Mouse (Mus musculus) MEL (cell line): ENCODE measurements at regions not wholly inside any gene's neighbourhood (a gene's known extent, or its start where the extent isn't known, plus 50 kb on each side); places are given as distances from the start of the nearest gene placed in this dataset.

Experiments
- DNase-seq: peaks from one replicate; pipeline ENCODE4 v3.0.0; 2011; ENCODE audit warnings: low read depth, low spot score
- H3K27ac ChIP-seq: 2 replicates; pipeline ENCODE4 v1.5.1; 2012; ENCODE audit warnings: low read depth, mild to moderate bottlenecking, control low read depth, low read length, moderate library complexity; ENCODE audit not compliant: control insufficient read depth
- H3K27me3 ChIP-seq, 2 experiments: fragments of 150-350 bp in 1 of 2; sonication (generic) in 1 of 2; 2 replicates each; pipeline ENCODE4 v1.6.1; 2012; ENCODE audit warnings: low read length in 2 of 2, mild to moderate bottlenecking in 2 of 2, improper control_type of control experiment in 1 of 2, moderate library complexity in 1 of 2; ENCODE audit not compliant: insufficient read depth in 2 of 2, control insufficient read depth in 1 of 2
- H3K36me3 ChIP-seq, 2 experiments: 2 replicates each; pipeline ENCODE4 v1.6.1; 2012 to 2014; ENCODE audit warnings: low read length in 2 of 2, improper control_type of control experiment in 1 of 2, inconsistent platforms in 1 of 2, mild to moderate bottlenecking in 1 of 2; ENCODE audit not compliant: insufficient read depth in 2 of 2, control insufficient read depth in 1 of 2
- H3K4me1 ChIP-seq, 2 experiments: fragments of 150-350 bp in 1 of 2; sonication (generic) in 1 of 2; 2 replicates each; pipeline ENCODE4 v1.6.1; 2012; ENCODE audit warnings: low read length in 2 of 2, improper control_type of control experiment in 1 of 2, mild to moderate bottlenecking in 1 of 2; ENCODE audit not compliant: insufficient read depth in 2 of 2, control insufficient read depth in 1 of 2
- H3K4me3 ChIP-seq, 2 experiments: fragments of 150-350 bp in 1 of 2; sonication (generic) in 1 of 2; 2 replicates each; pipeline ENCODE4 v1.5.1; 2012; ENCODE audit warnings: low read depth in 2 of 2, low read length in 2 of 2, mild to moderate bottlenecking in 2 of 2, moderate library complexity in 2 of 2, control low read depth in 1 of 2, improper control_type of control experiment in 1 of 2; ENCODE audit not compliant: control insufficient read depth in 1 of 2, insufficient read depth in 1 of 2
- H3K79me2 ChIP-seq: 2 replicates; pipeline ENCODE4 v1.6.1; 2012; ENCODE audit warnings: mild to moderate bottlenecking, low read length, moderate library complexity; ENCODE audit not compliant: control insufficient read depth, poor library complexity, insufficient read depth
- H3K9ac ChIP-seq: 2 replicates; pipeline ENCODE4 v1.6.1; 2012; ENCODE audit warnings: low read depth, mild to moderate bottlenecking, control low read depth, low read length, moderate library complexity; ENCODE audit not compliant: control insufficient read depth, poor library complexity, severe bottlenecking
- H3K9me3 ChIP-seq: fragments of 150-350 bp; sonication (generic); replicated peaks from 2 replicates; pipeline ENCODE4 v1.6.1; 2012; ENCODE audit warnings: mild to moderate bottlenecking, low read length, improper control_type of control experiment, moderate library complexity; ENCODE audit not compliant: insufficient read depth
- CHD2 ChIP-seq: IDR thresholded peaks from 2 replicates; pipeline ENCODE4 v1.6.1; 2011; ENCODE audit warnings: low read length, improper control_type of control experiment
- CTCF ChIP-seq, 3 experiments: IDR thresholded peaks in 2 of 3; conservative IDR thresholded peaks in 1 of 3; 2 replicates each; pipeline ENCODE4 v1.5.1; 2011 to 2012; ENCODE audit warnings: low read length in 3 of 3, low read depth in 2 of 3, mild to moderate bottlenecking in 2 of 3, improper control_type of control experiment in 1 of 3, inconsistent platforms in 1 of 3, mixed read lengths in 1 of 3, moderate library complexity in 1 of 3; ENCODE audit not compliant: control insufficient read depth in 1 of 3, insufficient read depth in 1 of 3, poor library complexity in 1 of 3, severe bottlenecking in 1 of 3
- E2F4 ChIP-seq: IDR thresholded peaks from 2 replicates; pipeline ENCODE4 v1.6.1; 2011; ENCODE audit warnings: low read depth, low read length, improper control_type of control experiment, borderline replicate concordance
- EP300 ChIP-seq, 2 experiments: IDR thresholded peaks; 2 replicates each; pipeline ENCODE4 v1.6.1; 2011; ENCODE audit warnings: improper control_type of control experiment in 2 of 2, low read length in 2 of 2, low read depth in 1 of 2, mild to moderate bottlenecking in 1 of 2
- GABPA ChIP-seq: IDR thresholded peaks from 2 replicates; pipeline ENCODE4 v1.6.1; 2012; ENCODE audit warnings: low read depth, mild to moderate bottlenecking, inconsistent platforms, low read length, improper control_type of control experiment, moderate library complexity
- MAFK ChIP-seq: IDR thresholded peaks from 2 replicates; pipeline ENCODE4 v1.6.1; 2011; ENCODE audit warnings: low read depth, mild to moderate bottlenecking, low read length, improper control_type of control experiment, borderline replicate concordance
- MAZ ChIP-seq: IDR thresholded peaks from 2 replicates; pipeline ENCODE4 v1.6.1; 2012; ENCODE audit warnings: low read depth, mild to moderate bottlenecking, inconsistent platforms, low read length, improper control_type of control experiment
- NRF1 ChIP-seq: IDR thresholded peaks from 2 replicates; pipeline ENCODE4 v1.6.1; 2014; ENCODE audit warnings: low read depth, mild to moderate bottlenecking, inconsistent platforms, low read length, improper control_type of control experiment, moderate library complexity; ENCODE audit not compliant: poor library complexity, insufficient read depth, severe bottlenecking
- POLR2A ChIP-seq, 2 experiments: IDR thresholded peaks; 2 replicates each; pipeline ENCODE4 v1.6.1; 2011 to 2012; ENCODE audit warnings: low read length in 2 of 2, mild to moderate bottlenecking in 2 of 2, control low read depth in 1 of 2, improper control_type of control experiment in 1 of 2, low read depth in 1 of 2, moderate library complexity in 1 of 2; ENCODE audit not compliant: control insufficient read depth in 1 of 2, insufficient read depth in 1 of 2, poor library complexity in 1 of 2
- POLR2AphosphoS2 ChIP-seq: IDR thresholded peaks from 2 replicates; pipeline ENCODE4 v1.6.1; 2011; ENCODE audit warnings: low read length, improper control_type of control experiment
- TBP ChIP-seq: IDR thresholded peaks from 2 replicates; pipeline ENCODE4 v1.8.0; 2011; ENCODE audit warnings: low read depth, low read length, improper control_type of control experiment
- UBTF ChIP-seq: IDR thresholded peaks from 2 replicates; pipeline ENCODE4 v1.6.1; 2012; ENCODE audit warnings: low read depth, mild to moderate bottlenecking, inconsistent platforms, low read length, improper control_type of control experiment, moderate library complexity, borderline replicate concordance; ENCODE audit not compliant: insufficient read depth
- ZMIZ1 ChIP-seq: IDR thresholded peaks from 2 replicates; pipeline ENCODE4 v1.6.1; 2012; ENCODE audit warnings: low read depth, mild to moderate bottlenecking, inconsistent platforms, low read length, improper control_type of control experiment, moderate library complexity

- no peak overlapping the region for H3K27ac ChIP-seq
- peak; percentile 22 for DNase-seq
- no peak overlapping the region for H3K9ac ChIP-seq
- H3K79me2 ChIP-seq = no peaks in the 10 kb centered on the region
- H3K27me3 ChIP-seq = no peaks in the 10 kb centered on the region
- no peaks in the 10 kb centered on the region for H3K4me1 ChIP-seq
- no peak overlapping the region for H3K4me3 ChIP-seq
- H3K9me3 ChIP-seq = no peaks in the 10 kb centered on the region
- TF ChIP-seq EP300 (IDR thresholded peaks at IDR 0.05; ENCODE audit: low read depth in 1 of 2, low read length in 2 of 2) (0 out of 4 replicates have a peak, but pooled peaks have one; percentile 11 to 16), TBP (no peak), ZMIZ1 (no peak), CTCF (IDR thresholded peaks at IDR 0.05 in 2 of 3, conservative IDR thresholded peaks at IDR 0.05 in 1 of 3; ENCODE audit: control insufficient read depth in 1 of 3, insufficient read depth in 1 of 3, low read depth in 2 of 3, low read length in 3 of 3, poor library complexity in 1 of 3, severe bottlenecking in 1 of 3) (no peak)
- no peaks in the 10 kb centered on the region for H3K36me3 ChIP-seq
These were observed 537.4 kb upstream of the Gm11114 start for GRCm38 (mm10) chr9:84775190-84775589.

- TF ChIP-seq POLR2AphosphoS2 (no peak), POLR2A (IDR thresholded peaks at IDR 0.05; ENCODE audit: control insufficient read depth in 1 of 2, insufficient read depth in 1 of 2, low read depth in 1 of 2, low read length in 2 of 2, poor library complexity in 1 of 2) (no peak), NRF1 (no peak)
- TF ChIP-seq, all 39 proteins: peak for 0
- no peaks in the 10 kb centered on the region for H3K9me3 ChIP-seq
- H3K79me2 ChIP-seq = no peaks in the 10 kb centered on the region
- DNase-seq = no peak
- no peak overlapping the region for H3K4me3 ChIP-seq
- no peaks in the 10 kb centered on the region for H3K4me1 ChIP-seq
- no peak overlapping the region for H3K27ac ChIP-seq
- H3K36me3 ChIP-seq = no peaks in the 10 kb centered on the region
- no peaks in the 10 kb centered on the region for H3K27me3 ChIP-seq
- H3K9ac ChIP-seq = no peak overlapping the region
These were observed 533.4 kb upstream of the Gm11114 start for GRCm38 (mm10) chr9:84779125-84779524.

- no peak overlapping the region for H3K27ac ChIP-seq
- H3K36me3 ChIP-seq = no peaks in the 10 kb centered on the region
- H3K27me3 ChIP-seq = no peaks in the 10 kb centered on the region
- H3K4me3 ChIP-seq = no peak overlapping the region
- TF ChIP-seq UBTF (no peak), CHD2 (no peak), MAFK (no peak), MAZ (no peak), E2F4 (no peak), GABPA (no peak)
- DNase-seq = no peak
- H3K9ac ChIP-seq = no peak overlapping the region
- H3K79me2 ChIP-seq = no peaks in the 10 kb centered on the region
- H3K4me1 ChIP-seq = no peaks in the 10 kb centered on the region
- H3K9me3 ChIP-seq = no peaks in the 10 kb centered on the region
These were observed 486.8 kb upstream of the Gm11114 start for GRCm38 (mm10) chr9:84825768-84826167.
